Mouse (Mus musculus) ovary, postnatal 36 days (tissue): ENCODE results near the gene Gapt.

Experiments
- DNase-seq: peaks from one replicate; pipeline ENCODE4 v3.0.0; 2022; ENCODE audit warnings: low spot score, mixed read lengths

Gapt gene

GRCm38 (mm10) chr13:110346707-110347106 is 10.3 kb downstream of the Gapt start:
- no peak for DNase-seq

GRCm38 (mm10) chr13:110342602-110343001 is 14.4 kb downstream of the Gapt start:
- no peak for DNase-seq

GRCm38 (mm10) chr13:110332958-110333597 is 23.9 kb downstream of the Gapt start:
- no peak for DNase-seq

- DNase-seq: no peak
Measured at GRCm38 (mm10) chr13:110318746-110319145, 38.3 kb downstream of the Gapt start.

GRCm38 (mm10) chr13:110307188-110307587 is 49.8 kb downstream of the Gapt start:
- DNase-seq: no peak
